Mouse (Mus musculus): ENCODE measurements at regions not wholly inside any gene's neighbourhood (a gene's known extent, or its start where the extent isn't known, plus 50 kb on each side); places are given as distances from the start of the nearest gene placed in this dataset.

GRCm38 (mm10) chrX:11654976-11655375, 327.4 kb downstream of the H2al1j start:
- WGBS = 78% methylated on average over 5 of the region's 5 CpGs
- Histone ChIP-seq H3K4me1 (ENCODE audit: control insufficient read depth, insufficient read depth, low read length) (no peaks in the 10 kb centered on the region), H3K4me3 (replicated peaks; ENCODE audit: control insufficient read depth, low read depth, low read length) (no peak overlapping the region), H3K27ac (ENCODE audit: control insufficient read depth, insufficient read depth, low read depth, low read length, poor library complexity) (no peak overlapping the region)
- TF ChIP-seq CTCF (IDR thresholded peaks at IDR 0.05; ENCODE audit: control insufficient read depth, insufficient read depth, low read length) (no peak), POLR2A (IDR thresholded peaks at IDR 0.05; ENCODE audit: borderline replicate concordance, control insufficient read depth, low read depth, low read length) (no peak)

DNA sequence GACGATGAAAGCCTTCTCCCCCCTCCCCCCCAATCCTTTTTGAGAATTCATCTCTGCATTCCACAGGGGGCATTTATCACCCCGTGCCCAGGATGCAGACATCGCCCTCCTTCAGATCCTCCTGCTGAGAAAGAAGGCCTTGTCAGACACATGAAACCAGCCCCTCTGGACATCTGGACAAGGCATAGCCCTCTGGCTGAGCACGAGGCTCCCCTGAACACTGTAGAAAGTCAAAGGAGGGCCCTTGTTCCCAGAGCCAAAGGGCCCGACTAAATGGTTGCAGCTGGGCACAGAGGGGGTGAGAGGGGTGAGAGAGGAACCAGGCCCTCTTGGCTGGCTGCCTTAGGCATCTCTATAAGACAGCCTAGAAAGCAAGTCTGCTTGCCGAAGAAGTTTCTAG, 327.8 kb downstream of the H2al1j start:
- TF ChIP-seq CTCF (IDR thresholded peaks at IDR 0.05; ENCODE audit: control insufficient read depth, insufficient read depth, low read length) (no peak), POLR2A (IDR thresholded peaks at IDR 0.05; ENCODE audit: borderline replicate concordance, control insufficient read depth, low read depth, low read length) (no peak)
- Histone ChIP-seq H3K4me1 (ENCODE audit: control insufficient read depth, insufficient read depth, low read length) (no peaks in the 10 kb centered on the region), H3K4me3 (replicated peaks; ENCODE audit: control insufficient read depth, low read depth, low read length) (no peak overlapping the region), H3K27ac (ENCODE audit: control insufficient read depth, insufficient read depth, low read depth, low read length, poor library complexity) (no peak overlapping the region)
- WGBS = 73% methylated on average over 6 of the region's 6 CpGs

DNA sequence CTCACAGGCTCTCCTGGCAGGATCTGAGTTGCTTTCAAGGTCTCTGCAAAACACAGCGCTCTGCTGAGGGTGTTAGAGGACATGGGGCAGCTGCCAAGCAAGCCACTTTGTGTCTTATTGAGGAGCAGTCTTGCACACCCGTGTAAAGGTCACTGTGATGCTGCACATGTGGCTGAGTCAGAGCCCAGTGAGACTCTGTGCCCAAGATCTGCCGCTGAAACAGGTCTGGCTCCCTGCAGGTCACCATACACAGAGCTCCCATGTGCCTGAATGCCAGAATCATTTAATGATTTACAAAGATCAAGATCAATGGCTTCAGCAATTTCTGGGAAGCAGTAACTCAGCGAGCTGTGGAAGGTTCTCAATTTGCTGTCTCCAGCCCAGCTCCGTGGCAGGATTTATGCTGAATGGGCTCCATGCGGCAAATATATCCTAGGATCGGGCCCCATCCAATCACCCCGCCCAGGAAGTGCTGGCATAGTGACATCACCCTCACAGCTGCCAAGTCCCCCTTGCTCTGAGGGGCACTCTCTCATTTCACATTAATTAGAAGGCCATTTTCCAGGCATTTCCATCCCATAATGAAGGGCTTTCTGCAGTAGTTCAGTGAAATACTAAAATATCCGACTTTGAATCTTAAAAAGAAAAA, 330.1 kb downstream of the H2al1j start:
- Histone ChIP-seq H3K27ac (ENCODE audit: control insufficient read depth, insufficient read depth, low read depth, low read length, poor library complexity) (no peak overlapping the region), H3K4me3 (replicated peaks; ENCODE audit: control insufficient read depth, low read depth, low read length) (no peak overlapping the region), H3K4me1 (ENCODE audit: control insufficient read depth, insufficient read depth, low read length) (no peaks in the 10 kb centered on the region)
- 73% methylated on average over 9 of the region's 9 CpGs for WGBS
- TF ChIP-seq CTCF (IDR thresholded peaks at IDR 0.05; ENCODE audit: control insufficient read depth, insufficient read depth, low read length) = no peak
- no peak for TF ChIP-seq POLR2A (IDR thresholded peaks at IDR 0.05; ENCODE audit: borderline replicate concordance, control insufficient read depth, low read depth, low read length)

DNA sequence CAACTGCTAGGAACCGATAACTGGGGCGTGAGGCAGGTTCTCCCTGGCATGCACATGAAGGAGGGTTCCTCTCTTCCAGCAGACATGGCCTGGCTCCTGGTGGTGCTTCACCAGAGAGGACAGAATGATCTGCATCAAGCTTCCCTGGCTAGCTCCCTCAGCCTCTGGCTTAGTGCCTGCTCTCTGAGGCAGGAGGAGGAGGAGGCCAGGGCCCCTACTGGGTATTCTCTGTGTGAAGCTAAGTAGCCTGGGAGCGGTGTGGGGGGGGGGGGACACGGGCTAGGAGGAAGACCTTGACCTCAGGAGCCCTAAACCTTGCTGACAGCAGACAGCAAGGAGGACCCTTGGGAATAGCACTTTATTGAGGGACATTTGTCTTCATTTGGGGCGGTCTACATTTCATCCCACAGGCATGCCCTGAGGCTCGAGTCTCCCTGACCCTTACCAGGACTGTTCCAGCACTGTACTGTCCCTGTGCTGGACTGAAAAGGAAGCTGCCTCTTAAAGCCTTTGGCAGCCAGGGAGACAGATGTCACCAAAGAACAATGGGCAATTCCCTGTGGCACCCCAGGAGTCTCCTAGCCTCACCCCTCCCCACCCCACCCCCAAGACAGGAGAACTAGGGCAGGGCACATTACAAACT, 335.7 kb downstream of the H2al1j start:
- WGBS = 66% methylated on average over 6 of the region's 6 CpGs
- no peak overlapping the region for H3K27ac ChIP-seq (ENCODE audit: control insufficient read depth, insufficient read depth, low read depth, low read length, poor library complexity)
- H3K4me3 ChIP-seq (replicated peaks; ENCODE audit: control insufficient read depth, low read depth, low read length) = no peak overlapping the region
- TF ChIP-seq CTCF (IDR thresholded peaks at IDR 0.05; ENCODE audit: control insufficient read depth, insufficient read depth, low read length) (no peak), POLR2A (IDR thresholded peaks at IDR 0.05; ENCODE audit: borderline replicate concordance, control insufficient read depth, low read depth, low read length) (no peak)
- no peaks in the 10 kb centered on the region; the same call in 1 of the 2 replicates for H3K4me1 ChIP-seq (ENCODE audit: control insufficient read depth, insufficient read depth, low read length)

- no peak for TF ChIP-seq CTCF (IDR thresholded peaks at IDR 0.05; ENCODE audit: control insufficient read depth, insufficient read depth, low read length)
- peak; percentile 21; the same call in 1 of the 2 replicates for TF ChIP-seq POLR2A (IDR thresholded peaks at IDR 0.05; ENCODE audit: borderline replicate concordance, control insufficient read depth, low read depth, low read length)
- Histone ChIP-seq H3K27ac (ENCODE audit: control insufficient read depth, insufficient read depth, low read depth, low read length, poor library complexity) (peak overlapping the region; percentile 78; the same call in 1 of the 2 replicates), H3K4me1 (ENCODE audit: control insufficient read depth, insufficient read depth, low read length) (no peaks in the 10 kb centered on the region; the same call in 1 of the 2 replicates), H3K4me3 (replicated peaks; ENCODE audit: control insufficient read depth, low read depth, low read length) (peak overlapping the region; percentile 56)
- 9% methylated on average over 39 of the region's 68 CpGs for WGBS
Measured at GRCm38 (mm10) chrX:11664330-11665061, 336.9 kb downstream of the H2al1j start.

- TF ChIP-seq POLR2A (IDR thresholded peaks at IDR 0.05; ENCODE audit: borderline replicate concordance, control insufficient read depth, low read depth, low read length) = no peak
- no peak for TF ChIP-seq CTCF (IDR thresholded peaks at IDR 0.05; ENCODE audit: control insufficient read depth, insufficient read depth, low read length)
- no peaks in the 10 kb centered on the region; the same call in 1 of the 2 replicates for H3K4me1 ChIP-seq (ENCODE audit: control insufficient read depth, insufficient read depth, low read length)
- H3K4me3 ChIP-seq (replicated peaks; ENCODE audit: control insufficient read depth, low read depth, low read length) = peak overlapping the region; percentile 56
- peak overlapping the region; percentile 74; the same call in 1 of the 2 replicates for H3K27ac ChIP-seq (ENCODE audit: control insufficient read depth, insufficient read depth, low read depth, low read length, poor library complexity)
- 12% methylated on average over 30 of the region's 30 CpGs for whole genome bisulfite sequencing
Measured at GRCm38 (mm10) chrX:11665077-11665974, 337.7 kb downstream of the H2al1j start.

GRCm38 (mm10) chrX:11666517-11666916, 338.9 kb downstream of the H2al1j start:
- Histone ChIP-seq H3K27ac (ENCODE audit: control insufficient read depth, insufficient read depth, low read depth, low read length, poor library complexity) (no peak overlapping the region), H3K4me3 (replicated peaks; ENCODE audit: control insufficient read depth, low read depth, low read length) (no peak overlapping the region), H3K4me1 (ENCODE audit: control insufficient read depth, insufficient read depth, low read length) (no peaks in the 10 kb centered on the region; the same call in 1 of the 2 replicates)
- 30% methylated on average over 7 of the region's 15 CpGs for WGBS
- TF ChIP-seq CTCF (IDR thresholded peaks at IDR 0.05; ENCODE audit: control insufficient read depth, insufficient read depth, low read length) = no peak
- no peak for TF ChIP-seq POLR2A (IDR thresholded peaks at IDR 0.05; ENCODE audit: borderline replicate concordance, control insufficient read depth, low read depth, low read length)
